Mouse (Mus musculus) T-helper 2 cell (primary cell): ENCODE results near the gene Sigirr.

Source experiments
- in situ Hi-C: fragments of 300-600 bp; cut with MboI, MseI; formaldehyde crosslinking; loops from one replicate; pipeline ENCODE4 v1.15.1; 2025; ENCODE audit warnings: high pct_unique_total_duplicates

The Sigirr gene

DNA sequence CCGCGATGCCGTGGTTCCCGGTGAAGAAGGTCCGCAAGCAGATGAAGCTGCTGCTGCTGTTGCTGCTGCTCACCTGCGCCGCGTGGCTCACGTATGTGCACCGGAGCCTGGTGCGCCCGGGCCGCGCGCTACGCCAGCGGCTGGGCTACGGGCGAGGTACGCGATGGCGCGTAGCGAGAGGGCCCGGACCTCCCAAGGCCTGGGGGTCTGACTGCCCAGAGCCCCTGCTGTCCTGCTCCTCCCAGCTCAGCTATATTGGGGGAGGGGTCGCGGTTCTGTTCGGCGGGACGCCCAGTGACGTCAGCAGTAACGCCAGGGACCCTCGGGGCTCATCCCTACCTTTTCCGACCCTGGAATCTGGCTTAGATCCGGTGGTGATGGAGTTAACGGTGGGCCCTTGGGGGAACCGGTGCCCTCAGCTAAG is 39.1 kb downstream of the Sigirr start:
- in situ Hi-C loops = no loop called here

DNA sequence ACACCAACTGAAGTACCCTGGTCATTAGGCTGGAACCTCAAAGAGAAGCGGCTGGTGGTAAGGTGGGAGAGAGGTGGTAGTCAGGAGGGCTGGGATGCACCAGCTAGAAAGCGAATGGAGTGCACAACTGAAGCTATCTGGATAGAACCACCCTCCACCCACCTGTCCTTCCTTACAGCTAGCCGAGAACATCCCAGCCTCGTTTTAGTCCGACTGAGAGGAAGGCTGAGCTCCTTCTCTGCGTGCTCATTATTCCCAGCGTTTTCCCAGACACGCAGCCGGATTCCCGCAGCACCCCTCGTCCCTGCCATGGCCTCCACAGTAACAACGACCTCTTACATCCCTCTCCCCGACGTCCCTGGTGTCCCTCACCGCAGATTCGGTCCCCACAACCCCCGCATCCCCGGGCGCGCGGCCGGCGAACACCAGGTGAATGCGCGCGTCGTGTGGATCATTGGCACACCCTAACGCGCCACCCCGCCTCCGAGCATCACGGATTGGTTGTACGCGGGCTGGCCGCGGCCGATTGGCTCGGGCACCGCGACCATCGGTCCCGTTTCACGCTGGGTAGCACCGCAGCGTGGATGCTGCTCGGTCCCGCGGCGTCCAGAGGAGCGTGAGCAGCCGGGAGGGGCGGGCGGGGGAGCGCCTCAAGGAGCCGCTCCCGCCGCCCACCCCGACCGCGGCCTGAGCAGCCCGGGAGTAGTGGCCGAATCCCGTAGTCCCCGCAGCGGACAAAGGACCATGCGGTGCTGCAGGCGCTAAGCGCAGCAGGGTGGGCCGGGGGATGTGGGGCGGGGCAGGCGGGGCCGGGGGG is 39.7 kb downstream of the Sigirr start, which contains the start of gene B4galnt4:
B4galnt4 (plus strand) TSS at position 679 of the 817 bp plus-strand sequence.
- in situ Hi-C loops = no loop called here

DNA sequence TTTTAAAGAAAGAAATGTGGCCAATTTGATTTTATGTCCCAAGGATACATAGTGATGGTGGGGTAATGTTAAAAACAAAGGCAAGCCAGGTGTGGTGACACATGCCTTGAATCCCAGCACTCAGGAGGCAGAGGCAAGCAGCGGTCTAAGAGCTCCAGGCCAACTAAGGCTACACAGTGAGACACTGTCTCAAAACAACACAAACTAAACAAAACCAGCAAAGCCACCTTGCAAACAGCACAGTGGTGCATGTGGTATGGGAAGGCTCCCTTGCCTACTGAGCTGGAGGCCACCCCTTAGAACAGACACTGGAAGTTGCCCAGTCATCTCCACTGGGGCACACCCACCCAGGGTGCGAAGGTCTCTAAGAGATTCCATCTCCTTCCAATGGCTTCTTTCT is 40.4 kb downstream of the Sigirr start:
- in situ Hi-C loops = loop anchor here (10.0 kb wide), 1 partner anchor 115 kb away; the partner anchor contains the start of gene Rnh1

DNA sequence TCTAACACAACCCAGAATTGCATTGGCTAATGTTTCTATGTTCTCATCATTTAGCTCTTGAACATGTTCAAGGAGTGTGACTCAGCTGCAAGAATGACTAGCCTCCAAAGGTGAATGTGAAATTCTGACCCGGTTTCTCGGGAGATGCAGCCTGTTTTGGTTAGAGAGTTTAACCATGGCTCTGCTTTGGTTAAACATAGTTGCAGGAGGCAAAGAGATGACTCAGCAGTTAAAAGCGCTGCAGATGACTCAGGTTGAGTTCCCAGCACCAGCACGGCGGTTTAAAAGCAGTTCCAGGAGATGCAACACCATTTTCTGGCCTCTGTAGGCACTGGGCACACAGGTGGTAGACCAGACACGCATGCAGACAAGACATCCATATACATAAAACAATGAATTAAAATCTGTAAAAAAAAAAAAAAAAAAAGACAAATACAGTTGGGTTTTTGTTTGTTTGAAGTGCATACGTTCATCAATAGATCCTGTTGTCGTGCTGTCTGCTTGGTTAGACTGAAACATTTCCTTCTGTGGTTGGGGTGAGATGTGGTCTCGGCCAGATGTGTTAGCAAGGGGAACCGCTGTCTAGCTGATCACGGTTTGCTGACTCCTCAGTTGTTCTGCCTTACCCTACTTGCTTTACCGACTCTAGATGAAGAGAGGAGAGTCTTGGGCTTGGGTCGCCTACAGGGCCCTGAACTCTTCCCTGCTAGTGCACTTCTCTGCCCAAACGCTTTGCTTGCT is 41.6 kb downstream of the Sigirr start:
- in situ Hi-C loops = loop anchor here (10.0 kb wide), 1 partner anchor 116 kb away; the partner anchor contains the start of gene Rnh1

DNA sequence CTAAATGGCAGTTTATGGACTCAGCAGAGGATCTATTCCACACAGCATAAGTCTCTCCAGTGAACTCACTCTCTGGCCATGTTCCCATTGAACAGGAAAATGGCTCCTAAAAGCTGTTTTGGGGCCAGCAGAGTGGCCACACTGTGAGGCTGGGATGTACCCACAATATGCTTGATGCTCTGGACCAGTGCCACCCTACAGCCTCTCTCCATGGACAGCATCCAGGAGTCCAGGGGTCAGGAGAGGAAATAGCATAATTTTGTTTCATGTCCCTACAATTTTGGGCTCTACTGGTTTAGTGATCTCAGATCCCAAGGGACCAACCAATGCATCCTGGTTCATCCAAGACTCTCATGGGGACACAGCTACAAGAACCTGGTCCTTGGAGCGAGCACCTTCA is 42.8 kb downstream of the Sigirr start:
- in situ Hi-C loops = loop anchor here (10.0 kb wide), 1 partner anchor 117 kb away; the partner anchor contains the start of gene Rnh1

DNA sequence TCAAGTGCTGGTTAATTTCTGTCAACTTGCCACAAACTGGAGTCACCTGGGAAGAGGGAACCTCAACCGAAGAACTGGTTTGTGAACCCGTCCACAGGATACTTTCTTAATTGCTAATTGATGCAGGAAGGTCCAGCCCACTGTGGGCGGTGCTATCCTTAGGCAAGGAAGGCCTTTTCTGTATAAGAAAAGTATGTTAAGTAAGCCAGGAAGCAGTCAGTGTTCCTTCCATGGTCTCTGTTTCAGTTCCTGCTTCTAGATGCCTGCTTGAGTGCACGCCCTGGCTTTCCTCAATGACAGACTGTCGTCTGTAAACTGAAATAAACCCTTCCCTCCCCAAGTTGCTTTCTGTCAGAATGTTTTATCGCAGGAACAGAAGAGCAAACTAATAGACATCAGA is 43.4 kb downstream of the Sigirr start:
- in situ Hi-C loops = loop anchor here (10.0 kb wide), 1 partner anchor 118 kb away; the partner anchor contains the start of gene Rnh1

DNA sequence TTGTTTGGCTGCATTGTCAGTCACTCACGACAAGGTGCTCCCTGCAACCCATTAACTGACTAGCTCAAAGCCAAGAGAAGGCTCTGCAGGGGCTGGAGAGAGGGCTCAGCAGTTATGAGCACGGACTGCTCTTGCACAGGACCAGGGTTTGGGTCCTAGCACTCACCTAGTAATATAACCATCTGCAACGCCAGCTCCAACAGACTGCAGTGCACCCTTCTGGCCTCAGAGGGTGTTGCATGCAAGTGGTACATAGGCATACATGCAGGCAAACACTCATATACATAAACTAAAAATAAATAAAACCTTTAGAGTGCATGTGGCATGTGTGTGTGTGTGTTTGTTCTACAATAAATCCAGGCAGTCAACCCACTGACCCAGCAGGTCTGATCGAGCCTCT is 44.6 kb downstream of the Sigirr start:
- in situ Hi-C loops = loop anchor here (10.0 kb wide), 1 partner anchor 119 kb away; the partner anchor contains the start of gene Rnh1

DNA sequence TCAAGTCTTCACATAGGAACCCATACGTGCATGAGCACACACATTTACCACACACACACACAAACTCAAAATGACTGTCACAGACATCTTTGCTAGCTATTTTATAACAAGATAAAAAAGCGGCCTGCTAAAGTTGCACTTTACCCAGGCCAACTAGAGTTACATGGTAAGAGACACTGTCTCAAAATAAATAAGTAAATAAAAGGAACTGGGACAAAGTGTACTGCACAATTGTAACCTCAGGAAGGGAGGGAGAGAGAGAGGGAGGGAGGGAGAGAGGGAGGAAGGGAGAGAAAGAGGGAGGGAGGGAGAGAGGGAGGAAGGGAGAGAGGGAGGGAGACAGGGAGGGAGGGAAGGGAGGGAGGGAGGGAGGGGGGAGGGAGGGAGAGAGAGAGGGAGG is 48.0 kb downstream of the Sigirr start:
- in situ Hi-C loops = loop anchor here (5.0 to 10.0 kb wide), 4 partner anchors 95 to 205 kb away; partner anchors contain the start of genes Gm45717, Ifitm2, Odf3 and Rnh1

DNA sequence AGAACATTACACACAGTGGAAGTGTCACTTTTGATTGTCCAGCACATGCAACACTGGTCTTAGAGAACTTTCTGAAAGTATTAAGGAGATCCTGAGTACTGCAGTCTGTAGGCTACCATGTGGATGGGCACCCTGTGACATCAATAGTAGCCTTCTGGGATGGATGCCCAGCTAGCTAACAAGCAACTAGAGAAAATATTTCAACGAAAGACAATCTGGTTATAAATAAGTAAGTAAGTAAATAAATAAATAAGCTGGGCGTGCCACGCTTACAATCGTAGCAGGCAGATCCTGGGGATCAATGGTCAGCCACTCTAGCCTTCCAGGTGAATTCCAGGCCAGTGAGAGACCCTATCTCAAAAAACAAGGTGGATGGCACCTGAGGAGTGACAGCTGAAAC is 48.4 kb downstream of the Sigirr start:
- in situ Hi-C loops = loop anchor here (5.0 to 10.0 kb wide), 4 partner anchors 95 to 205 kb away; partner anchors contain the start of genes Gm45717, Ifitm2, Odf3 and Rnh1

DNA sequence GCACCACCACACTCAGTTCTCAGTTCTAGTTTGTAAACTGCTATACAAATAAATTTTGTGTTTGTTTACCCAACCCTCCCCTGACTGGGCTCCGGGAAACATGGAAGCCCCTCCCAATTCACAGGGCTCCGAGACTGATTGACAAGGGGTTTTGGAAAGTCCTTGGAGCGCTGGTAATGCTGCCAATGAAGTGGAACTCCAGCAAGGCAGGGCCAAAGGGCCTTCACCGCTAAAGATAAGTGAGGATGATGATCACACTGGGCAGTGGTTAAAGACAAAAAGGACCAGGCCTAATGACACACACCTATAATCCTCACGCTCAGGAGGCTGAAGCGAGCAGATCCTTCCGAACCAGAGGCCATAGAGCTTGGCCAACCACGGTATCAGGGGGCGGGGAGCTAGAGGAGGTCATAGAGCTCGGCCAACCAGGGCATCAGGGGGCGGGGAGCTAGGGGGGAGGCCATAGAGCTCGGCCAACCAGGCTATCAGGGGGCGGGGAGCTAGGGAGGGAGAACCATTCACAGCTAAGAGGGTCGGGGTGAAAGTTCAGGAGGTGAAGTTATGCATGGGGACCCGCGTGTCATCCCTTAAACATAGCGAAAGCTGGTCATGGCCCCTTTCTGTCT is 49.2 kb downstream of the Sigirr start:
- in situ Hi-C loops = loop anchor here (5.0 to 10.0 kb wide), 4 partner anchors 94 to 204 kb away; partner anchors contain the start of genes Gm45717, Ifitm2, Odf3 and Rnh1

DNA sequence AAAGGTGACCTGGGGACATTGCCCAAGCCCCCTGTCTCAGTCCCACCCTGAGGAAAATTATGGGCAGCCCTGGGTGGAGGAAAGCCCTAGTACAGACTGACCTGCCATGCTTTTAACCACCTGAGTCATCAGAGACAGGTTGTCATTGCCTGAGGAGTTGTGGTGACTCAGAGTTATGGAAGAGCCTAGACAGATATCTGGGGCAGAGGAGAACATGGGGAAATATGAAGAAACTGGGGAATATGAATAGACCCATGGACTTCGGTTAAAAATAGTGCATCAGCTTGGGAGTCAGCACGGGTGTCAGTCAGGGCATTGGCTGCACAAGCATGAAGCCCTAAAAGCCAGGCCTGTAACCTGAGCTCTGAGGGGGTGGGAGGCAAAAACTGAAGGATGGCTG is 51.0 kb downstream of the Sigirr start:
- in situ Hi-C loops = loop anchor here (5.0 kb wide), 1 partner anchor 37 kb away; the partner anchor contains the start of gene Ifitm3

DNA sequence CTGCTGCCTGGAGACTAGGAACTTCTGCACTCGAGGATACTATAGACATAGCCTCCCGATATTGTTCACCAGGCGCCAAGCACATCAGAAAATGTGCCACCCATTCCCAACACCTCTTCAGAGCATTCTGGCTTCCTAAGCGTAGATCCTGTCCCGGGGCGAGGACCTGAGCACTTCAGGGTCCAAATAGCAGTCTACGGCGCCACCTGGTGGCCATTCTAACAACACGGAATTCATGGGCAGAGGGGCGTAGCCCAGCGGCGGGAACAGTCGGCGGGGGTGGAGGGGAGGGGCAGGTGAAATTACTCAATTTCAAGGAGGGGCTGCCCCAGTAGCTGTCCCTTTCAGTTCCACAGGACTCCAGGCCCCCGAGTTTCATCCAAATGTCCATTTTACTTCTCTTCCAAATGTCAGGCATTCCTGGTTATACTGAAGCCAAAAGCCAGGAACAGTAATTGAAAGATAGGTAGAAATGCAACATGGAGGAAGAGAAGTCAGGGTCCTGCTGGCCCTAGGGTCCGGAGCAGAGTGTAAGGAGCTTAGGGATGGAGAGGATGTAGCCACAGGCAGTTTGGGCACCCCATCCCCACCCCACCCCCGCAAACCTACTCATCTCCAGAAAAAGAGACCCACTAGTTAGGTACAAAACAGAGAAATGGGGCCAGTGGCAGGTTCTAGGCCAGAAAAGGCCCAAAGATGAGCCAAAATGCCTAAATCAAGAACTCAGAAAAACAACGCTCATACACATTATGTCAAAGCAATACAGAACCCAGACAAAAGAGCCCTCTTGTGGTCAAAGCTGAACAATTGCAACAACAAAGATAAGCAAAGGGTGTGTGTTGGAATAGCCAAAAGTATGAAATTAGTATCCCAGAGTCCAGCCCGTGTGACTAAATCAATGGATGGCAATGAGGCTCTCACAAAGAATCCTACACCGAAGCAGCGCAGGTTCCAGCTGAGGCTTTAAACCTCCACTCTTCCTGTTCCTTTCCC is 51.9 kb downstream of the Sigirr start:
- in situ Hi-C loops = loop anchor here (5.0 kb wide), 1 partner anchor 36 kb away; the partner anchor contains the start of gene Ifitm3

DNA sequence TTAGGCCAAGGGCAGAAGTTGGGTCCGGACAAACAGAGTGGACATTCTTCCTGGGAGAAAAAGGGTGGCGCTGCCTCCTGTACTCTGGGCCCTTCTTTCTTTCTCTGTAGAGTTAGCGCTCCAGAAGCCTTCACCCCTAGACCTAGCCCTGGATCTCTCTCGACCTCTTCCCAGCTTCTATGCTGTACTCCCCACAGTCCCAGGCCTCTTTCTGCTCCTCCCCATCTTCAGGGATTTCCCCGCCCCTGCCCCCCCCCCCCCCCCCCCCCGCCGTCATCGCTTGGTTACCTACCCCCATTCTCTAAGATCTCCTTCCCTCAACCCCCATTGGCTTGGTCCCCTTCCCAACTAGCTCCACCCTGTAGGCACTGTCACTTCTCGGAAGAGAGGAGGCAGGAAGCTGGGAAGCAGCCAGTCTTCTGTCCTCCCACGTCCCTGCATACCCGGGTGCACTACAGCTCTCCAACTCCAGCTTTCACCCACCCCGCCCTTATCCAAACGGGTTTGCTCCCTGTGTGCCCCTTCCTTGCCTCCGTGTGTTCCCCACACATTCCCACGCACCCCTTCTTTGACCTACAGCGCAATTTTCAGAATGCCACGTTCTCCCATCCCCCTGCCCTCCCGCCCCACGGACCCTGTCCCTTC is 52.7 kb downstream of the Sigirr start:
- in situ Hi-C loops = loop anchor here (5.0 kb wide), 1 partner anchor 35 kb away; the partner anchor contains the start of gene Ifitm3

DNA sequence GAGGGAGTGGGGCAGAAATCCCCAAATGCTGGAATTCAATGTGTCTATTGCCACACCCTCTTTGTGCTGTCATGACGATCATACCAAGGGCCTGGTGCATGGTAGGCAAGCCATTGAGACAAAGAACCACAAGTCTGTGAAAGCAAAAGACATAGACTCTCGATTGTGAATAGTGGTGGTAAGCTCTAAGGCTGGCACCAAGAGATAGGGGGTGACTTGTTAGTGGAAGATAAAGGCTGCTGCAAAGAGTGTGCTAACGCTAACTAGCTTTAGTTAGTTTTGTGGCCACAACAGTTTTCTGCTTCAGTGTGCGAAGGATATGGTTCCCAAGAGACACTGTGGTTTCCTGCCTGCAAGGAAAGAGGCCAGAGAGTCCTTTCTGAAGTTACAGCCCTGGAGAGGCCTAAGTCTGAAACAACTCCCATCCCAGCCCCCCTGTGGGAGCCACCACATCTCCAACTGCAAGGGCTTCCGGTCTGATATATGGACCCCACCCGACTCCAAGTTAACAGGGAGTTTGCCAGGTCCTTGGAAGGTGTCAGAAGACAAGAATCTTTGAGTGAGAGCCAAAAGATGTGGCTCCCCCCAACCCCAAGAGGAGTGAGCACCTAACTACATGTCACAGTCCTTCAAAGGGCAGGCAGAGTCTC is 53.3 kb downstream of the Sigirr start:
- in situ Hi-C loops = loop anchor here (5.0 kb wide), 1 partner anchor 35 kb away; the partner anchor contains the start of gene Ifitm3

DNA sequence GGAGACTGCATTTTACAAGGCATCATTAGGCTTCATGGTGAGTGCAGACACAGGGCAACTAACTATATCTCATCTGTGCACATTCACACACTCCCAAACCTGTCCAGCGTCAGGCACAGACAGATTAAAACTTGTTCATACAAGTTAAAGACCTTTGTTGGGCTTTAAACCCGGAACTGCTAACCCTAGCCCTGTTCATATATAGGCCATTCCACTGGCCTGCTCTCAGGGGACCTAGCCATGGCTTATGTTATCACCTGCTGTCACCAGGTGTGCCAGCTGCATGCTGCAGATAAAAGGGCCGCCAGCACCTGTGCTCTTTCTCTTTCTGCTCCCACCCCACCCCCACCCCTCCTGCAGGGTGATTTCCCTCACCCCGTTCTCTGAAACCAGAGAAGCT is 57.8 kb downstream of the Sigirr start:
- in situ Hi-C loops = no loop called here

DNA sequence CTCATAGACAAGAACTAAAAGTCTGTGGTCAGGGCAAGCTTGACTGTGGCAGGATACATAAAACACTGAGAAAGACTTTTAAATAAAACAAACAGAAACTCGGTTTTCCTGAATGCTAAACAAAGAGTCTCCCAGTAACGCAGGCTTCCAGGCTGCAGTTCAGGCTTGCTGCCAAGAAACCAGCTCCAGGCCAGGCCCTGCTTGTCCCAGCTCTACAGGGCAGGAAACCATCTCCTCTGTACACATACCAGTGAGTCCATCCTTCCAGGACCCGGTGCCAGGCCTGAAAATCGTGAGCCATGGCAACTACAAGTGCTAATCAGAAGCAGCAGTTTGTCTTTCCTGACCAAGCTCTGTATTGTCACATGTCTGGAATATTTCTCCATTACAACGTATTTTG is 58.7 kb downstream of the Sigirr start:
- in situ Hi-C loops = no loop called here
